Mouse (Mus musculus): ENCODE data around the gene Bcl11b.

Bcl11b gene

DNA sequence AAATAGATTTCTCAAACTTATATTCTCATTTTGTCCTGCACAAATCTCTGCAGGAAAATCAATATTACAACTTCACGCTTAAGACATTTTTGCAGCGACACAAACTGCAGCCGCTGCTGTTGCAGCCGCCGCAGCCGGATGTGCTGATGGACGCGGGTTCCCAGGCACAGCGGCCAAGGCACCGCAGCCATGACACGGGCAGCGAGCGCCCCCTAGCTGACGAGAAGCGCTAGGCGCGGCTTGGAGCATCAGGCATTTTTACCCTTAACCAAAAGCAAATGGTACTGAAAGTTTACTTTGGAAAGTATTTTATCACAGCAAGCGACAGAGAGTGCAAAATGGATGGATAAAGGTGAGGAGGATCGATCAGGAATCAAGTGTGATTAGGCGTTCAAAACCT is 4.7 kb downstream of the Bcl11b start:
- DNase-seq (ENCODE audit: low read depth, low spot score) = peak; percentile 64

DNA sequence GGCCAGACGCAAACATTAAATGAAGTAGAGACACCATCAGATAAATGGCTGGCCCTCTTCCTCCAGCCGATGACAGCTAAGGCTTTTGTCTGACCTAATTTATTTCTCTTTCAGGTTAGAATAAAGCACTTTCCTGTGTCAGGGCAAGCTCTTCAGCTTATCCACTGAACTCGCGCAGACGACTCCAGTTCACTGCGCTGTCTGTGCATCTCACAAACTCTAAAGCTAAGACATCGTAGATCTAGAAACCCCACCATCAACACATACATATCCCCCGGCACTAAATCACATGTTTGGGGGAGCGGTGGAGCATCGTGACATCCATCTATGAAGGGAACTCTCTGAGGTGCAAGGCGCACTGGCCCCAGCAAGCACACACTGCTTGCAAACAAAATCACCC is 5.5 kb downstream of the Bcl11b start:
- no peak for DNase-seq (ENCODE audit: low read depth, low spot score)

DNA sequence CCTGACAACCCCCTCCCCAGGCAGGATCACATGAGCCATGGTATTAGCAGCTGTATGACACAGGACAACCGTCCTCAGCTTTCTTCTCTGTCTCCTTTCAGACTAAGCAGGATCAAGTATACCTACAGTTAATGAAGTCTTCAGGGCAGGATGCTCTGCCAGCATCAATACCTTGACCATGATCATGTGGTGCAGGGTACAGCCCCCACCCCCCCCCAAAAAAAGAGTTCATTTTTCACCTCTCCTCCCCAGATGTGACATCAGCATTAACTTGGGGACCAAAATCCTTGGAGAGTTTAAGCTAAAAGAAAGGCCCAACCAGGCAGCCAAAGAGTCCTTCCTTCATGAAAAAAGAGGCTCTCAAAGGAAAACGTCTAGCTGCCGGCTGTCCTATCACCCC is 6.2 kb downstream of the Bcl11b start:
- DNase-seq (ENCODE audit: low read depth, low spot score) = no peak

GRCm38 (mm10) chr12:107996773-107997172 is 6.6 kb downstream of the Bcl11b start:
- no peak for DNase-seq (ENCODE audit: low read depth, low spot score)

GRCm38 (mm10) chr12:107996216-107996615 is 7.2 kb downstream of the Bcl11b start:
- no peak for DNase-seq (ENCODE audit: low read depth, low spot score)

DNA sequence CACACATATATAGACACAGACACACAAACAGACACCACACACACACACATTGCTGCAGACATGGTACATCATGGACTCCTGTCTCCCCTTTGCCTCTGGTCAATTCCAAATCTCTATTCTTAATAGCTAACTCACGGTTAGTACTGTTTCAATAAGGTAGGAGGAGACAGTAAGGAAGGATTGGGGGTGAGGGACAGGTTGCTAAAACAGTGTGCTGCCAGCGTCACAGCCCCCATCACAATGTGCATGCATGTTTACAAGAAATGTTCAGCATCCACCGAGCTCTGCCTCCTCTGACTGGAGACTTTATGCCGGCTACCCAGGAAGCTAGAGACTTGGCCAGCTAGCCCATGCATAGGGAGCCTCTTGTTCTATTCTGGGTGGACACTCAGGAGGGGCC is 9.0 kb downstream of the Bcl11b start:
- DNase-seq (ENCODE audit: low read depth, low spot score) = no peak

DNA sequence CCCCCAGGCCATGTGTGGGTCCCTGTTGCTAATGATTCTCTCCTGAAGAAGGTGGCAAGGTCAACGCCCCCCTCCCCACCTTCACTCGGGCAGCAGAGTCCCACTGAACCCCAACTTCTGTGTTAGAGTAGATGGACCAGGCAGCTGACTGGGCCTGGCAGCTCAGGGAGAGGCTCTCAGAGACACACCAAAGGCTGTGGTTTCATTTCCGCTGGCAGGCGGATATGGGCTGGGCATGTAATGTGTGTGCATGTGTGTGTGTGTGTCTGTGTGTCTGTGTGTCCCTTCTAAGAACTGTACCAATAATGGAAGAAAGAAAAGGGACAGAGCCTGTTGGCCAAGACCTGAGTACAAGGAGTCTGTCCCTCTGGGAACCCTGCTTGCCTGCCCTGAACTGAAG is 10.4 kb downstream of the Bcl11b start:
- no peak for DNase-seq (ENCODE audit: low read depth, low spot score)

GRCm38 (mm10) chr12:107991191-107991590 is 12.2 kb downstream of the Bcl11b start:
- no peak for DNase-seq (ENCODE audit: low read depth, low spot score)

DNA sequence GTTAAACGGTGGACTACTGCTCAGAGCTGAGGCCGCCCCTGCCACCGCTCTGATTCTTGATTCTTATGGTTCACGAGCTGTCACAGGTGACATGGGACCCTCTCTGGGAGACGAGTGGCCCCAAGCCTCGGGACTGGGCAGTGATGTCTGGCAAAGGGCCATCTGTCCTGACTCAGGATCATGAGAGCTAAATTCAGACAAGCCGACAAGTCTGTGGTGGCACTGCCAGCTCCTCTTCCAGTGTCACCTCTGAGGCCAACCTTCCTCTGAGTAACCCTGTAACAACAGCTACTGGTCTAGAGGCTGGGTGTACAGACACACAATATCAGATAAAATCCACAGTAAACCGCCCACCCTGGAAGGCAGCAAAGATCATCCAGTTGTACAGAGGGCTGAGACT is 20.2 kb downstream of the Bcl11b start:
- no peak for DNase-seq (ENCODE audit: low read depth, low spot score)

- no peak for DNase-seq (ENCODE audit: low read depth, low spot score)
These were observed 21.1 kb downstream of the Bcl11b start for GRCm38 (mm10) chr12:107982306-107982705.

GRCm38 (mm10) chr12:107981231-107981630 is 22.2 kb downstream of the Bcl11b start:
- no peak for DNase-seq (ENCODE audit: low read depth, low spot score)

DNA sequence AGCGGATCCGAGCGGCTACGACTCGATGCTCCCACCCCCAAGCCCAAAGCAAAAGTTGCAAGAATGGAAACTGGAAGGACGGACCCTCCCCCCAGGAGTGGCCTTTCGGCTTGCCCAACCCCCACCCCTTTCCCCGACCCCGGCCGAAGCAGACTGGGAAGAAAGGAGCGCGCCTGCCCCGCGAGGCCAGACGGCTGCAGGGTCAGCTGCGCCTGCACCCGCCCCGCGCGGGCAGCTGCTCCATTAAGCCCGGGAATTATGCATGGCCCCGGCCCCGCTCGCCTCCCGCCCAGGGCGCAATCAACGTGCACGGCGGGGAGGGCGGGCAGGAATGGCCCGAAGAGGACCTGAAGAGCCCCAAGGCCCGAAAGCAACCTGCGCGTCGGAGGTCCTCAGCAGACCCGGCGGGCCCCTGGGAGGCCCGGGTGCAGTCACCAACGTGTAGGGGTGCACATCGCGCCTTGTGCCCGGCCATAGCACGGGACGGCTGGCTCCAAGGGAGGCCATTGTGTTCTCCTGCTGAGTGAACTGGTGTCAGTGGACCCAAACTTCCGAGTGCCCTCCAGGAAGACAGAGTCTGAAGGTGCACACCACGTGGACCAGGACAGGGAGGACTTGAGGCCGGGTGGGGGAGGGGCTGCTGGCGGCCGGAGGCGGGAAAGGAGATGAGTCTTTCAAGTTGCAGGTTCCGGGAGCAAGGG is 23.0 kb downstream of the Bcl11b start:
- DNase-seq (ENCODE audit: low read depth, low spot score) = peak; percentile 54

- peak; percentile 35 for DNase-seq (ENCODE audit: low read depth, low spot score)
These were observed 23.6 kb downstream of the Bcl11b start for GRCm38 (mm10) chr12:107979710-107980260.

GRCm38 (mm10) chr12:107978736-107979255 is 24.6 kb downstream of the Bcl11b start:
- DNase-seq (ENCODE audit: low read depth, low spot score) = no peak

DNA sequence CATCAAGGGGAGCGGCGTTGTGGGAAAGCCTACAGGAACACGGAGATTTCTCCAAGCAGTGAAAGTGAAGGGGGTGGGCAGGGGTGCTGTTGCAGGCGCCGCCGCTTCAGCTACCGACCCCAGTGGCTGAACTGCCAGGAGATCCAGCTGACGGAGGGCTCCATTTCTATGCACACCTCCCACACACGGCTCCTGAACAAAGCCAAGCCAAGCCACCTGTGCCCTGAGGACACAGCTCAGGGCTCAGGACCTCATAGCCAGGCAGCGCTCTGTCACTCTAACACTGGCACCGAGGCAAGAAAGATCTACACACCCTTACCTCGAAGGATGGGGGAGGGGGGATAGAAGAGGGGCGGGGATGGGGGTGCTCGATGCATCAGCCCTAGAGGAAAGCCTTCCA is 25.3 kb downstream of the Bcl11b start:
- no peak for DNase-seq (ENCODE audit: low read depth, low spot score)

GRCm38 (mm10) chr12:107977534-107977933 is 25.9 kb downstream of the Bcl11b start:
- DNase-seq (ENCODE audit: low read depth, low spot score) = peak; percentile 39

DNA sequence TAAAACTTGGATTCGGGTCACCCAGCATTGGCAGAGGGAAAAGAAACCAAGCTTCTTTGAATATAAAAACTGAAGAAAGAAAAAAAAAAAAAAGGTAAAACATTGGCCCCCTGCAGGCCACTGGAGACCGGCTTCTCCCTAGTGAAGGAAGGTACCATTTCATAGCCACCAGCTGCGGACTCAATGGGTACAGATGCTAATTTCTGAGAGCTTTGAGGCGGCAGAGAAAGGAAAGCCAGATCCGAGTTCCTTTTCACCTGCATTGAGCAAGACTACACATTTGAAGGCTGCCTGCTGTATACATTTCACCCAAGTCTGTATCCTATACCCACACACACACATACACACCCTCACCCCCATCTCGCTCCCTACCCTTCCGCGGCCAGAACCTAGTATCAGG is 26.3 kb downstream of the Bcl11b start:
- DNase-seq (ENCODE audit: low read depth, low spot score) = no peak

GRCm38 (mm10) chr12:107976571-107977001 is 26.8 kb downstream of the Bcl11b start:
- DNase-seq (ENCODE audit: low read depth, low spot score) = peak; percentile 18

GRCm38 (mm10) chr12:107975897-107976570 is 27.4 kb downstream of the Bcl11b start:
- DNase-seq (ENCODE audit: low read depth, low spot score) = no peak

DNA sequence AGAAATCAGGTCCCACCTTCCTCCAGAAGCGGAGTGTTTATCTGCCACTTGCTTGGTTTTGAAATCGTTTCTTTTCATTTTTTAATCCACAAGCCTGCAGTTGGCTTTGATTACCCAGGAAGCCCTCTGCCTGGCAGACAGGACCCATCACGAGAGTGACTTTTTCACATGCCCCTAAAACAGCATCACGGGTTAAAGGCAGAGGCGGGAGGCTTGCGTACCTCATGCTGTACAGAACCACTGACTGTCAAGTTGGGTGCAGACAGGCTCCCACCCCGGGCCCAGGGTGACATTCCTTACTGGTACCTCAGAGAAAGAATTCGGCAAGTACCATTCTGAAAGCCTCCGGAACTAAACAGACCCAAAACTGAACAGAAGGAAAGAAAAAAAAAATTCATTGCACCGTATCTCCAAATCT is 27.9 kb downstream of the Bcl11b start:
- no peak for DNase-seq (ENCODE audit: low read depth, low spot score)

- DNase-seq (ENCODE audit: low read depth, low spot score) = no peak
These were observed 28.9 kb downstream of the Bcl11b start for GRCm38 (mm10) chr12:107974504-107974903.

DNA sequence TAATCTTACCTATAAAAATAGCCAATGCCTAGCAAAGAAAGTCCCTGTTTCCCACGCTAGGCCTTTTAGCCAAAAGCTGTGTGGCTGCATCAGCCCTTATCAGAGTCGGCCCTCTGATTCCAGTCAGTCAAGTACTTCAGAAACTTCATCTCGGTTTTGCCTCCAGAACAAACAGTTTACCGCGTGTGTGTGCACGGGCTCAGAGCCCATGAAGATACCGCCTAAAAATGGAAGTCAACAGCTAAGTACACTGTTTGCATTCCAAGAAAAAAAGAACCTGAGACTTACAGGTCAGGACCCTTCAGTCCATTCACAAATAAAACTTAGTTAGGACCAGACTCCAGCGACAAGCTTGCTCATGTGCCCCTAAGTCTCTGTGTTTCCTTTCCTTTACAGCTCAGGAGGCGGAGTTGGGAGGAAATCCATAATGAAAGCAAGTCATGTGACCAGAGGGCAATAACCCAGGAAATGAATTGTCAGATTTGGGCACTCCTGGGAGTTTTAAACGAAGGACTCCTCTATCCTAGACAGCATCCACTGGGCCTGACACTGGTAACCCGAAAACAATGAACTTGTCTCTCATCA is 29.8 kb downstream of the Bcl11b start:
- no peak for DNase-seq (ENCODE audit: low read depth, low spot score)
